ENCODE assay signal across 8 mouse cellular contexts in the genomic region with DNA sequence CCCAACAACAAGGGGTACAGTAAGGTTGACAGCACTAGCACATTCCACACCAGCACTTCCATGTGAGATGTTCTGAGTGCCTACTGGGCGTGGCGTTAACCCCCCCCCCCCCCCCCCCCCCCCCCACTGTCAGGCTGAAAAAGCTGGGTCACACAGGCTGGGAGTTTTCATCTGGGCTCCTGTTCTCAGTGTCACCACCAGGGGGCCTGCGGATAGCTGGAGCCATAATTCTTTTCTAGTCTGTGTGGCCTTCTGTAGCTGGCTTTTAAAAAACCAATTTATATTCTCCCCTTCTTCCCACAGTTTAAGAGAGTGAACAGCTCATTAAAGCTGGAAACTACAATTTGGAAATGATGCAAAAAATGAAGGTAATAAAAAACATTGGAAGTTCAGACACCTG.
A peak's percentile ranks its signal among the peaks of the same experiment; 100 is the strongest.
DNase-seq lines count a peak whose midpoint lies in the region; ATAC-seq and TF ChIP-seq lines count a peak whose summit lies in the region.

No protein-coding gene starts in this region.

- intact Hi-C loops in heart, postnatal 14 days (cut with DNase I): loop anchor here (2.0 kb wide), 1 partner anchor 317 kb away; no protein-coding TSS in a partner anchor

- TF ChIP-seq CTCF in lung, postnatal 0 days (IDR thresholded peaks at IDR 0.05): peak; percentile 72

- ATAC-seq in forebrain, embryonic 16.5 days: no peak
- ATAC-seq in lung, postnatal 0 days: no peak; the same call in 1 of the 2 replicates

- H3K4me3 ChIP-seq in forebrain, embryonic 10.5 days: no peak overlapping the region
- H3K4me3 ChIP-seq in forebrain, embryonic 16.5 days (replicated peaks; ENCODE audit: low read length): no peak overlapping the region
- no peak overlapping the region for H3K4me3 ChIP-seq in lung, postnatal 0 days (ENCODE audit: low read depth, low read length)

- no peaks in the 10 kb centered on the region for H3K27me3 ChIP-seq in forebrain, embryonic 10.5 days (ENCODE audit: poor library complexity, severe bottlenecking)
- H3K27me3 ChIP-seq in forebrain, embryonic 16.5 days (replicated peaks; ENCODE audit: control insufficient read depth, insufficient read depth, low read length): no peaks in the 10 kb centered on the region
- H3K27me3 ChIP-seq in lung, postnatal 0 days (replicated peaks; ENCODE audit: insufficient read depth, low read length): no peaks in the 10 kb centered on the region
- no peaks in the 10 kb centered on the region for H3K27me3 ChIP-seq in splenic B cell, adult 2 months (ENCODE audit: control insufficient read depth, insufficient read depth, low read length, poor library complexity, severe bottlenecking)

- H3K36me3 ChIP-seq in forebrain, embryonic 10.5 days (replicated peaks): peaks cover 7% of the 10 kb centered on the region
- no peaks in the 10 kb centered on the region for H3K36me3 ChIP-seq in forebrain, embryonic 16.5 days (ENCODE audit: control insufficient read depth, insufficient read depth)
- H3K36me3 ChIP-seq in lung, postnatal 0 days (ENCODE audit: insufficient read depth, low read length): no peaks in the 10 kb centered on the region
- no peaks in the 10 kb centered on the region for H3K36me3 ChIP-seq in splenic B cell, adult 2 months (ENCODE audit: control insufficient read depth, insufficient read depth, low read length, poor library complexity, severe bottlenecking)

- no peaks in the 10 kb centered on the region for H3K4me1 ChIP-seq in forebrain, embryonic 10.5 days
- no peaks in the 10 kb centered on the region for H3K4me1 ChIP-seq in forebrain, embryonic 16.5 days (replicated peaks; ENCODE audit: control insufficient read depth, insufficient read depth, low read length)
- no peaks in the 10 kb centered on the region for H3K4me1 ChIP-seq in lung, postnatal 0 days (ENCODE audit: insufficient read depth, low read depth, low read length)

- H3K9me3 ChIP-seq in forebrain, embryonic 10.5 days: no peaks in the 10 kb centered on the region
- no peaks in the 10 kb centered on the region for H3K9me3 ChIP-seq in forebrain, embryonic 16.5 days (ENCODE audit: control insufficient read depth, low read length)
- no peaks in the 10 kb centered on the region for H3K9me3 ChIP-seq in lung, postnatal 0 days (ENCODE audit: low read length)

- no peak for TF ChIP-seq EP300 in lung, postnatal 0 days (IDR thresholded peaks at IDR 0.05)

- peak; percentile 34 for DNase-seq in forebrain, embryonic 10.5 days (ENCODE audit: extremely low spot score, low spot score)
- DNase-seq in ovary, postnatal 36 days (ENCODE audit: low spot score): peak; percentile 46
- no peak for DNase-seq in ovary, adult 18-20 months (ENCODE audit: low spot score)
- DNase-seq in cerebellum, adult 9-11 months: peak; percentile 20
- peak; percentile 49 to 73 for DNase-seq in heart, postnatal 14 days
- peak; percentile 51 for DNase-seq in lung, postnatal 0 days (ENCODE audit: low spot score)
- peak; percentile 5 for DNase-seq in splenic B cell, adult 2 months (ENCODE audit: low read depth, low spot score)

- 16% methylated on average over 3 of the region's 3 CpGs for WGBS in forebrain, embryonic 10.5 days
- WGBS in forebrain, embryonic 16.5 days: 2% methylated on average over 3 of the region's 3 CpGs
- 2% methylated on average over 3 of the region's 3 CpGs for WGBS in lung, postnatal 0 days

- H3K4me2 ChIP-seq in forebrain, embryonic 16.5 days (ENCODE audit: low read length): no peak overlapping the region
- no peak overlapping the region for H3K4me2 ChIP-seq in lung, postnatal 0 days (replicated peaks; ENCODE audit: low read depth, low read length)

- H3K27ac ChIP-seq in forebrain, embryonic 10.5 days: no peak overlapping the region
- H3K27ac ChIP-seq in forebrain, embryonic 16.5 days (ENCODE audit: low read length): no peak overlapping the region
- H3K27ac ChIP-seq in lung, postnatal 0 days (ENCODE audit: low read length): no peak overlapping the region

- H3K9ac ChIP-seq in forebrain, embryonic 16.5 days (replicated peaks; ENCODE audit: low read depth, low read length): no peak overlapping the region
- no peak overlapping the region for H3K9ac ChIP-seq in lung, postnatal 0 days (replicated peaks; ENCODE audit: low read depth)
